Mouse (Mus musculus): ENCODE data around the gene E330009J07Rik. TPM values are rescaled to one million over a fixed set of nuclear protein-coding genes. Genes with fewer than 3 reads are reported as not detected.

The E330009J07Rik gene
- polyA plus RNA-seq, 1 experiment, result 0.17 TPM

- no peak for TF ChIP-seq GATA1 (IDR thresholded peaks at IDR 0.05; ENCODE audit: low read length)
These were observed 32.2 kb downstream of the E330009J07Rik start for GRCm38 (mm10) chr6:40403640-40404285.

GRCm38 (mm10) chr6:40402031-40402430 lies 33.9 kb downstream of the E330009J07Rik start:
- TF ChIP-seq GATA1 (IDR thresholded peaks at IDR 0.05; ENCODE audit: low read length), result no peak

- no peak for TF ChIP-seq GATA1 (IDR thresholded peaks at IDR 0.05; ENCODE audit: low read length)
These were observed 42.7 kb downstream of the E330009J07Rik start for GRCm38 (mm10) chr6:40393213-40393612.

GRCm38 (mm10) chr6:40390975-40391374 lies 45.0 kb downstream of the E330009J07Rik start:
- no peak for TF ChIP-seq GATA1 (IDR thresholded peaks at IDR 0.05; ENCODE audit: low read length)

GRCm38 (mm10) chr6:40388660-40389059 lies 47.3 kb downstream of the E330009J07Rik start:
- TF ChIP-seq GATA1 (IDR thresholded peaks at IDR 0.05; ENCODE audit: low read length), result no peak

GRCm38 (mm10) chr6:40385682-40386081 lies 50.3 kb downstream of the E330009J07Rik start:
- no peak for TF ChIP-seq GATA1 (IDR thresholded peaks at IDR 0.05; ENCODE audit: low read length)

GRCm38 (mm10) chr6:40381908-40382307 lies 54.0 kb downstream of the E330009J07Rik start:
- no peak for TF ChIP-seq GATA1 (IDR thresholded peaks at IDR 0.05; ENCODE audit: low read length)

GRCm38 (mm10) chr6:40380181-40380580 lies 55.8 kb downstream of the E330009J07Rik start:
- no peak for TF ChIP-seq GATA1 (IDR thresholded peaks at IDR 0.05; ENCODE audit: low read length)

- TF ChIP-seq GATA1 (IDR thresholded peaks at IDR 0.05; ENCODE audit: low read length), result no peak
These were observed 64.9 kb downstream of the E330009J07Rik start for GRCm38 (mm10) chr6:40371031-40371430.

GRCm38 (mm10) chr6:40353360-40353759 lies 82.6 kb downstream of the E330009J07Rik start:
- TF ChIP-seq GATA1 (IDR thresholded peaks at IDR 0.05; ENCODE audit: low read length), result no peak

Other genes with a start within 250 kb of the E330009J07Rik start
- gene Agk, start 111.0 kb downstream of the E330009J07Rik start, polyA plus RNA-seq (2012), result 6.3 and 8.0 TPM in 2 replicates
- gene Wee2, start 3.0 kb upstream of the E330009J07Rik start, polyA plus RNA-seq (2012), result not detected in 2 replicates
- gene Ssbp1, start 35.2 kb upstream of the E330009J07Rik start, polyA plus RNA-seq (2012), result 13.7 and 20.0 TPM in 2 replicates
- gene Tas2r137, start 55.1 kb upstream of the E330009J07Rik start, polyA plus RNA-seq (2012), result not detected in 2 replicates
- not detected in 2 replicates for gene Tas2r108, start 57.4 kb upstream of the E330009J07Rik start, polyA plus RNA-seq (2012)
- not detected in 2 replicates for gene Prss37, start 83.4 kb upstream of the E330009J07Rik start, polyA plus RNA-seq (2012)
- gene Olfr461, start 118.9 kb upstream of the E330009J07Rik start, polyA plus RNA-seq (2012), result not detected in 2 replicates
- not detected in 2 replicates for gene Olfr460, start 133.4 kb upstream of the E330009J07Rik start, polyA plus RNA-seq (2012)
- not detected in 2 replicates for gene Clec5a, start 149.7 kb upstream of the E330009J07Rik start, polyA plus RNA-seq (2012)
- not detected in 2 replicates for gene Tas2r138, start 177.2 kb upstream of the E330009J07Rik start, polyA plus RNA-seq (2012)
- gene Mgam, start 192.7 kb upstream of the E330009J07Rik start, polyA plus RNA-seq (2012), result not detected in 2 replicates

Measured in G1E-ER4 (cell line).